Mouse (Mus musculus) heart, embryonic 14.5 days (tissue): ENCODE measurements around the gene Arv1. TPM values are rescaled to one million over a fixed set of nuclear protein-coding genes. Genes with fewer than 3 reads are reported as not detected.

Source experiments
- ATAC-seq: fragments of 200-750 bp; cut with Nextera tagmentation; 2 replicates; pipeline ENCODE4 v1.8.0; 2017; ENCODE audit warnings: low read depth, moderate TSS enrichment; ENCODE audit not compliant: insufficient number of reproducible peaks, insufficient read depth, low FRiP score
- H3K27ac ChIP-seq, 2 experiments: fragments of 200-500 bp in 1 of 2; fragments of 300-500 bp in 1 of 2; sonication (generic) in 1 of 2; replicated peaks in 1 of 2; 2 replicates each; pipeline ENCODE4 v1.5.1; 2012 to 2014; ENCODE audit warnings: low read depth in 2 of 2, low read length in 2 of 2, control low read depth in 1 of 2, mild to moderate bottlenecking in 1 of 2, mixed read lengths in 1 of 2; ENCODE audit not compliant: control insufficient read depth in 1 of 2, insufficient read depth in 1 of 2
- H3K27me3 ChIP-seq: fragments of 300-500 bp; sonication (generic); 2 replicates; pipeline ENCODE4 v1.6.1; 2014; ENCODE audit warnings: mild to moderate bottlenecking, low read length, control low read depth; ENCODE audit not compliant: control insufficient read depth, insufficient read depth
- H3K36me3 ChIP-seq: fragments of 300-500 bp; sonication (generic); 2 replicates; pipeline ENCODE4 v1.6.1; 2014; ENCODE audit warnings: mild to moderate bottlenecking, control low read depth, low read length, mixed read lengths; ENCODE audit not compliant: control insufficient read depth, insufficient read depth
- H3K4me1 ChIP-seq, 2 experiments: fragments of 200-500 bp in 1 of 2; fragments of 300-500 bp in 1 of 2; sonication (generic) in 1 of 2; 2 replicates each; pipeline ENCODE4 v1.6.1; 2012 to 2014; ENCODE audit warnings: low read length in 2 of 2, control low read depth in 1 of 2, mixed read lengths in 1 of 2; ENCODE audit not compliant: control insufficient read depth in 2 of 2, insufficient read depth in 2 of 2
- H3K4me2 ChIP-seq: fragments of 300-500 bp; sonication (generic); 2 replicates; pipeline ENCODE4 v1.6.1; 2014; ENCODE audit warnings: mild to moderate bottlenecking, low read length
- H3K4me3 ChIP-seq, 2 experiments: fragments of 200-500 bp in 1 of 2; fragments of 300-500 bp in 1 of 2; sonication (generic) in 1 of 2; 2 replicates each; pipeline ENCODE4 v1.5.1; 2012 to 2014; ENCODE audit warnings: low read length in 2 of 2, mild to moderate bottlenecking in 2 of 2, control low read depth in 1 of 2, low read depth in 1 of 2, moderate library complexity in 1 of 2; ENCODE audit not compliant: control insufficient read depth in 1 of 2, insufficient read depth in 1 of 2
- H3K9ac ChIP-seq: fragments of 300-500 bp; sonication (generic); 2 replicates; pipeline ENCODE4 v1.6.1; 2014; ENCODE audit warnings: mild to moderate bottlenecking, low read length
- H3K9me3 ChIP-seq: fragments of 300-500 bp; sonication (generic); 2 replicates; pipeline ENCODE4 v1.6.1; 2016; ENCODE audit warnings: low read length, control low read depth; ENCODE audit not compliant: control insufficient read depth
- WGBS: fragments of 180-500 bp; shearing (Covaris S2); extraction: QIAGEN DNeasy Blood & Tissue Kit; methylation state at CpG from one replicate; pipeline ENCODE4 v1.1.7; 2014; 5-methylcytosine and 5-hydroxymethylcytosine counted together
- polyA plus RNA-seq: library from polyadenylated mRNA; unstranded; fragments of >200 nt; fragmentation: Nextera tagmentation; extraction: Ambion mirVana; gene quantifications from 2 replicates; pipeline ENCODE4 v1.2.1, GENCODE M21; 2014

The Arv1 gene
- polyA plus RNA-seq, 1 experiment from 2014 or later, result 17.3 TPM

DNA sequence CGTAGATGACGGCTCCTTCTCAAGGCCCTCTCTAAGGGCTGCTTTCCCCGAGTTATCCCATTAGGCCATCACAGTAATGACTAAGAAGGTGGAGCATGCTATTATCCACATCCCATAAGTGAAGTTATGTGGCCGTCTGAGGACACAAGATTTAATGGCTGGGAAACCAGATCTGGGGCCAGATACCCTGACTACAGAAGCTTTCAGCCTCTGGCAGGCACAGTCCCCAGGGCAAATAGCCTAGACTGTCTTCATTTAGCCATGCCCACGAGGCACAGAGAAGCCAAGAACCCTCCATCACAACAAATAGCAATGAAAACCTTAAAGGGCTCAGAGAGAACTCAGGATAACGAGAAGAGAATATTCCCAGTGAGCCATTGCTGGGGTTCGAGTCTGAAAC lies 41.1 kb downstream of the Arv1 start:
- Histone ChIP-seq H3K4me1 (no peaks in the 10 kb centered on the region), H3K27ac (no peak overlapping the region), H3K36me3 (no peaks in the 10 kb centered on the region), H3K9me3 (no peaks in the 10 kb centered on the region), H3K4me3 (no peak overlapping the region), H3K9ac (no peak overlapping the region), H3K4me2 (no peak overlapping the region), H3K27me3 (no peaks in the 10 kb centered on the region)
- WGBS, result 70% methylated on average over 7 of the region's 7 CpGs
- ATAC-seq, result no peak

DNA sequence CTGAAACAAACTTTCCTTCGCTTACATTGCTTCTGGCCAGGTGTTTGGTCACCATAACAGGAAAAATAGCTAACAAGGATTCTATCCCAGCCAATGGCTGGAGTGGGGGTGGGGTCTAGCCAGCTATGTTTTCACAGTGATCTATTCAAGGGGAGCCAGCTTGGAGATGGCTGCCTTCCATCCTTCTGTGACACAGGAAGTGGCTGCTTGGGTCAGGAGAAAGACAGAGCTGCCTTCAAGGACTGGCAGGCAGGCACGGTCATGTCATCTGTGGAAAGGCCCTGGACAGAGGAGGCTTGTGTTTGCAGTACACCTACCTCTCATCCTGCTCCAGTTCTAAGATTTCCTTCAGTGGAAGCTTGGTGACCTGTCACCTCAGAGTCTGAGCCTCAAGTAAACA lies 50.5 kb downstream of the Arv1 start:
- H3K27me3 ChIP-seq, result no peaks in the 10 kb centered on the region

DNA sequence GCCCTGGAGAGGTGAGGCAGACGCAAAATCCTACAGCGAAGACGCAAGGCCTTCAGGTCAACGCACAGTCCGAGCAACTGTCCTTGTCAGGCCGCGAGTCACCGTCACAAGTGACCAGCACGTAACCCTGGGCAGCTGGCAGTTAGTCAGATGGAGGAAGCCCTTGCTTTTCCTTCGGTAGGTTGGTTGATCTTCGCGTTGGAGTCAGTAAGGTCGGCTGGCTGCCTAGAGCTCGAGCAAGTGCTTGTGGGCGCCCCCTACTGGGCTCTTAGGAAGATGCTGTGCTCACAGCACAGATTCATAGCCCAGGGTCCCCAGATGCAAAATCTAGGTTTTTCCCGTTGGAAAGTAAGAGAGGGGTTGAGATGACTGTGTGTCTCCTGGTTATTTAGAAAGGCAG lies 53.8 kb downstream of the Arv1 start:
- Histone ChIP-seq H3K9me3 (no peaks in the 10 kb centered on the region), H3K4me3 (no peak overlapping the region), H3K27ac (no peak overlapping the region), H3K9ac (no peak overlapping the region), H3K27me3 (no peaks in the 10 kb centered on the region), H3K4me2 (peak overlapping the region; percentile 47; the same call in 1 of the 2 replicates), H3K36me3 (no peaks in the 10 kb centered on the region), H3K4me1 (peaks cover 15 to 22% of the 10 kb centered on the region in 2 experiments)
- 14% methylated on average over 16 of the region's 16 CpGs for WGBS
- ATAC-seq, result no peak

More for the DNA sequence above, 50.5 kb downstream of the Arv1 start:
- 61% methylated on average over 2 of the region's 2 CpGs for WGBS
- no peak overlapping the region for H3K4me3 ChIP-seq
- H3K27ac ChIP-seq, result peak overlapping the region in 1 of 2 experiments; percentile 30; a peak in 1 of 4 replicates
- H3K9me3 ChIP-seq, result no peaks in the 10 kb centered on the region
- H3K4me2 ChIP-seq, result no peak overlapping the region
- no peaks in the 10 kb centered on the region for H3K36me3 ChIP-seq
- no peak overlapping the region for H3K9ac ChIP-seq
- ATAC-seq, result no peak
- peaks cover 8 to 10% of the 10 kb centered on the region in 2 experiments; a peak in 3 of 4 replicates for H3K4me1 ChIP-seq

DNA sequence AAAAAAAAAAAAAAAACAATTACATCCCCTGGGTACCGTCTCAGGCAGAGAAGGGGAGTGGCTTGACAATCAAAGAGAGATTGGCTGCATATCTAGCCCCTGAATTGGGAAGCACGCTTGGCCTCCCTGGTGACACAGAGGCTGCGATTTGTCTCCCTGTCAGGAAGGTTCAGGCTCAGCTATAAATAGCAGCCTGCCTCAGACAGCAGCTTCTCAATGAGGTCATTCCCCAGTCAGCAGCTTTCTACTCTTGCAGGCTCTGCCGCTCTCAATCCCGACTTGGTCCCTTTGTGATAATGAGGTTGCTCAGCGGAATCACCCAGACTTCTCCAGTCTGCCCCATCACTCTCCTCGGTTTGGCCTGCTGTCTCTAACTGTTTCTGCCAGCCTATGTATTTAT lies 58.3 kb downstream of the Arv1 start:
- Histone ChIP-seq H3K9ac (peak overlapping the region; percentile 46), H3K36me3 (no peaks in the 10 kb centered on the region), H3K27ac (peak overlapping the region; percentile 90 to 91), H3K4me2 (peak overlapping the region; percentile 37), H3K9me3 (no peaks in the 10 kb centered on the region), H3K4me3 (no peak overlapping the region), H3K27me3 (no peaks in the 10 kb centered on the region), H3K4me1 (peaks cover 20 to 26% of the 10 kb centered on the region in 2 experiments)
- under 1% methylated on average over 7 of the region's 7 CpGs for WGBS
- ATAC-seq, result peak; percentile 85

DNA sequence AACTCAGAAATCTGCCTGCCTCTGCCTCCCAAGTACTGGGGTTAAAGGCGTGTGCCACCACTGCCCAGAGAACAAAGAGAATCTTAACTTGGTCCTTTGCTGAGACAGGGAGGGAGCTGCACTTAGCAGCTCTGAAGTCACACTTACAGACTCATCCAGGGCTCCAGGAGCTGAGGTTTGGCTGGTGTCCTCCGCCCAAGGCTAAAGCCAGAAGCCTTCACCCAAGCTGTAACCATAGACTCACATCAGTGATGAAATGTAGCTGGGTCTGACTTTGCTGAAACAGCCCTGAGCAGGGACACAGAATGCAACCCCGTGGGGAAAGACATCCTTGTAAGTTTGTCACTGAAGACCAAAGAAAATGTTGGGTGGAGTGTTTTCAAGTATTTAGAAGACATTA lies 60.5 kb downstream of the Arv1 start:
- WGBS, result 82% methylated on average over 3 of the region's 3 CpGs
- H3K9ac ChIP-seq, result no peak overlapping the region
- no peak overlapping the region for H3K4me3 ChIP-seq
- H3K27me3 ChIP-seq, result no peaks in the 10 kb centered on the region
- no peak for ATAC-seq
- H3K9me3 ChIP-seq, result no peaks in the 10 kb centered on the region
- no peaks in the 10 kb centered on the region for H3K36me3 ChIP-seq
- no peak overlapping the region for H3K27ac ChIP-seq
- H3K4me2 ChIP-seq, result no peak overlapping the region
- H3K4me1 ChIP-seq, result peaks cover 26 to 29% of the 10 kb centered on the region in 2 experiments

DNA sequence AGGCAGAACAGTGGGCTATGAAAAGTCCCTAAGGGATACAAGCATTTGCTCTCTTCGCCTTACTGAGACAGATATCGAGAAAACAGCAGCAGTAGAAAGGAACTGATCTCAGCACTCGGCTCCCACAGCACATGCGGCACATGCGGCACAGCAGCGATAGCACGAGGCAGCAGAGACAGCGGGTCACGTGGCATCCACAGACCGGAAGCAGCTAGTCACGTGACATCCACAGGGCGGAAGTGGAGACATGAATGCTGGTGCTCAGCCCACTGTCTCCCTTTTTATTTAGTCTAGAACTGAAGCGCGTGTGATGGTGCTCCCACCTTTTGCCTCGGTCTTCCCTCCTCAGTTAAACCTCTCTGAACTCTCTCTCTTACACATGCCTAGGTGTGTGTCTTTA lies 61.3 kb downstream of the Arv1 start:
- no peak overlapping the region for H3K4me3 ChIP-seq
- H3K4me2 ChIP-seq, result no peak overlapping the region
- WGBS, result 88% methylated on average over 15 of the region's 15 CpGs
- no peak overlapping the region for H3K27ac ChIP-seq
- no peaks in the 10 kb centered on the region for H3K9me3 ChIP-seq
- peaks cover 26 to 29% of the 10 kb centered on the region in 2 experiments for H3K4me1 ChIP-seq
- H3K9ac ChIP-seq, result no peak overlapping the region
- no peaks in the 10 kb centered on the region for H3K27me3 ChIP-seq
- ATAC-seq, result no peak
- H3K36me3 ChIP-seq, result no peaks in the 10 kb centered on the region

Other genes starting within 250 kb of the Arv1 start
- gene Cog2, start 201.4 kb upstream of the Arv1 start, polyA plus RNA-seq, result 22.6 and 23.8 TPM in 2 replicates
- gene Agt, start 152.4 kb upstream of the Arv1 start, polyA plus RNA-seq, result 1.1 and 1.3 TPM in 2 replicates
- gene Capn9, start 146.0 kb upstream of the Arv1 start, polyA plus RNA-seq, result 0.14 and 0.22 TPM in 2 replicates
- 64.1 and 66.2 TPM in 2 replicates for gene 2310022B05Rik, start 58.8 kb upstream of the Arv1 start, polyA plus RNA-seq
- 30.5 and 34.1 TPM in 2 replicates for gene Ttc13, start 156 bp upstream of the Arv1 start, polyA plus RNA-seq
- gene Fam89a, start 29.7 kb downstream of the Arv1 start, polyA plus RNA-seq, result 1.2 and 1.7 TPM in 2 replicates
- gene Trim67, start 71.0 kb downstream of the Arv1 start, polyA plus RNA-seq, result 0.16 and 0.22 TPM in 2 replicates
- 115 and 117 TPM in 2 replicates for gene Gnpat, start 140.9 kb downstream of the Arv1 start, polyA plus RNA-seq
- 41.9 and 43.8 TPM in 2 replicates for gene 2810004N23Rik, start 141.0 kb downstream of the Arv1 start, polyA plus RNA-seq
- 5.8 and 6.5 TPM in 2 replicates for gene Exoc8, start 175.6 kb downstream of the Arv1 start, polyA plus RNA-seq
- gene Sprtn, start 175.7 kb downstream of the Arv1 start, polyA plus RNA-seq, result 6.5 and 6.8 TPM in 2 replicates
- gene Egln1, start 227.2 kb downstream of the Arv1 start, polyA plus RNA-seq, result 25.5 and 26.0 TPM in 2 replicates